ENCODE assay signal across 8 mouse cellular contexts in genomic region chr4:138252231-138252630, GRCm38 (mm10). TPM values are rescaled to one million over a fixed set of nuclear protein-coding genes. Genes with fewer than 3 reads are reported as not detected.
DNase-seq lines count a peak whose midpoint lies in the region; ATAC-seq and TF ChIP-seq lines count a peak whose summit lies in the region.

No protein-coding gene starts in this region.

- H3K79me2 ChIP-seq in heart, adult 2 months (replicated peaks; ENCODE audit: control insufficient read depth, insufficient read depth, low read length), result no peaks in the 10 kb centered on the region

- H3K27me3 ChIP-seq in heart, embryonic 10.5 days (ENCODE audit: insufficient read depth, poor library complexity, severe bottlenecking), result peaks cover 84% of the 10 kb centered on the region
- H3K27me3 ChIP-seq in heart, adult 2 months (ENCODE audit: control insufficient read depth, insufficient read depth, low read length), result no peaks in the 10 kb centered on the region
- H3K27me3 ChIP-seq in thymus, adult 2 months (ENCODE audit: control insufficient read depth, insufficient read depth, low read length), result no peaks in the 10 kb centered on the region; the same call in 1 of the 2 replicates
- H3K27me3 ChIP-seq in liver, embryonic 13.5 days, result peaks cover 64% of the 10 kb centered on the region
- H3K27me3 ChIP-seq in stomach, postnatal 0 days (ENCODE audit: control insufficient read depth, insufficient read depth, low read length), result no peaks in the 10 kb centered on the region; the same call in 1 of the 2 replicates

- no peak for ATAC-seq in liver, embryonic 13.5 days (ENCODE audit: low read depth)
- ATAC-seq in stomach, postnatal 0 days (ENCODE audit: low FRiP score, low TSS enrichment), result no peak

- TF ChIP-seq EP300 in heart, adult 2 months (IDR thresholded peaks at IDR 0.05; ENCODE audit: insufficient read depth, low read depth, low read length), result no peak
- TF ChIP-seq EP300 in stomach, postnatal 0 days (optimal IDR thresholded peaks at IDR 0.05), result no peak

- peak overlapping the region; percentile 88 for H3K4me2 ChIP-seq in liver, embryonic 13.5 days
- H3K4me2 ChIP-seq in stomach, postnatal 0 days (replicated peaks; ENCODE audit: low read depth), result peak overlapping the region; percentile 41; the same call in 1 of the 2 replicates

- no peak for DNase-seq in heart, embryonic 10.5 days (ENCODE audit: low spot score)
- no peak for DNase-seq in heart, adult 2 months
- DNase-seq in thymus, postnatal 0 days (ENCODE audit: low spot score), result peak; percentile 4
- no peak for DNase-seq in thymus, adult 2 months
- no peak for DNase-seq in liver, embryonic 13.5 days
- no peak for DNase-seq in stomach, postnatal 0 days (ENCODE audit: low spot score)
- DNase-seq in spleen, adult 18-20 months, result no peak
- DNase-seq in spleen, adult 12 weeks (ENCODE audit: low spot score), result no peak

- no peaks in the 10 kb centered on the region for H3K9me3 ChIP-seq in heart, embryonic 10.5 days
- no peaks in the 10 kb centered on the region for H3K9me3 ChIP-seq in liver, embryonic 13.5 days (replicated peaks)
- no peaks in the 10 kb centered on the region for H3K9me3 ChIP-seq in stomach, postnatal 0 days (ENCODE audit: control insufficient read depth, low read length)

- intact Hi-C loops in heart, adult 2 months (cut with DNase I), result no loop called here

- no peak for TF ChIP-seq CTCF in heart, adult 2 months (IDR thresholded peaks at IDR 0.05)
- no peak for TF ChIP-seq CTCF in thymus, adult 2 months (IDR thresholded peaks at IDR 0.05; ENCODE audit: borderline replicate concordance, control insufficient read depth, extremely low read depth, insufficient read depth, low read length, poor library complexity)
- TF ChIP-seq CTCF in stomach, postnatal 0 days (IDR thresholded peaks at IDR 0.05; ENCODE audit: low read depth), result no peak

- H3K36me3 ChIP-seq in heart, embryonic 10.5 days, result peaks cover 3% of the 10 kb centered on the region; the same call in 1 of the 2 replicates
- H3K36me3 ChIP-seq in heart, adult 2 months (ENCODE audit: control insufficient read depth, insufficient read depth, low read length), result no peaks in the 10 kb centered on the region
- H3K36me3 ChIP-seq in thymus, adult 2 months (ENCODE audit: control insufficient read depth, insufficient read depth, low read length), result no peaks in the 10 kb centered on the region
- peaks cover 6% of the 10 kb centered on the region for H3K36me3 ChIP-seq in liver, embryonic 13.5 days
- H3K36me3 ChIP-seq in stomach, postnatal 0 days (ENCODE audit: control insufficient read depth, insufficient read depth, low read length), result peaks cover under 1% of the 10 kb centered on the region

- H3K4me3 ChIP-seq in heart, embryonic 10.5 days, result peak overlapping the region; percentile 71
- no peak overlapping the region; the same call in 1 of the 2 replicates for H3K4me3 ChIP-seq in heart, adult 2 months
- no peak overlapping the region for H3K4me3 ChIP-seq in thymus, adult 2 months (ENCODE audit: control insufficient read depth, insufficient read depth, low read length)
- H3K4me3 ChIP-seq in liver, embryonic 13.5 days (replicated peaks), result no peak overlapping the region; the same call in 1 of the 2 replicates
- peak overlapping the region; percentile 14; the same call in 1 of the 2 replicates for H3K4me3 ChIP-seq in stomach, postnatal 0 days (ENCODE audit: low read depth, low read length)

- H3K4me1 ChIP-seq in heart, embryonic 10.5 days, result peaks cover 41% of the 10 kb centered on the region
- H3K4me1 ChIP-seq in heart, adult 2 months (ENCODE audit: control insufficient read depth, insufficient read depth, low read length), result peaks cover 5% of the 10 kb centered on the region; the same call in 1 of the 2 replicates
- peaks cover 47% of the 10 kb centered on the region for H3K4me1 ChIP-seq in thymus, adult 2 months (replicated peaks; ENCODE audit: control insufficient read depth, insufficient read depth, low read length)
- peaks cover 33% of the 10 kb centered on the region for H3K4me1 ChIP-seq in liver, embryonic 13.5 days (replicated peaks)
- H3K4me1 ChIP-seq in stomach, postnatal 0 days (replicated peaks; ENCODE audit: control insufficient read depth, insufficient read depth), result no peaks in the 10 kb centered on the region; the same call in 1 of the 2 replicates

- no peak for TF ChIP-seq POLR2A in heart, adult 2 months (IDR thresholded peaks at IDR 0.05; ENCODE audit: insufficient read depth, low read depth, low read length)
- TF ChIP-seq POLR2A in thymus, adult 2 months (IDR thresholded peaks at IDR 0.05; ENCODE audit: control insufficient read depth, extremely low read depth, insufficient read depth, low read length, poor library complexity), result no peak

- no peak overlapping the region for H3K9ac ChIP-seq in heart, adult 2 months (ENCODE audit: low read depth, low read length)
- no peak overlapping the region for H3K9ac ChIP-seq in liver, embryonic 13.5 days
- H3K9ac ChIP-seq in stomach, postnatal 0 days (ENCODE audit: low read length), result no peak overlapping the region

- WGBS in heart, embryonic 10.5 days, result 19% methylated on average over 5 of the region's 5 CpGs
- WGBS in heart, adult 2 months, result 41% methylated on average over 5 of the region's 5 CpGs
- 14% methylated on average over 5 of the region's 5 CpGs for WGBS in thymus, adult 2 months
- WGBS in liver, embryonic 13.5 days (ENCODE audit: insufficient replicate concordance), result 24% methylated on average over 5 of the region's 5 CpGs
- 33% methylated on average over 5 of the region's 5 CpGs for WGBS in stomach, postnatal 0 days

- H3K27ac ChIP-seq in heart, embryonic 10.5 days, result peak overlapping the region; percentile 6
- H3K27ac ChIP-seq in heart, adult 2 months, result no peak overlapping the region
- H3K27ac ChIP-seq in thymus, adult 2 months (ENCODE audit: control insufficient read depth, insufficient read depth, low read length), result no peak overlapping the region
- no peak overlapping the region for H3K27ac ChIP-seq in liver, embryonic 13.5 days
- no peak overlapping the region for H3K27ac ChIP-seq in stomach, postnatal 0 days (replicated peaks)

RNA-seq across cellular contexts. Expression of gene Kif17, which starts 2.0 kb away (rescaled TPM):
- polyA plus RNA-seq in heart, embryonic 10.5 days (2016; fragmentation: Nextera tagmentation; extraction: Ambion mirVana), result 0.60 and 0.64 TPM in 2 replicates
- total RNA-seq in heart, adult 2 months (2021), result under 1 TPM in 1 of 2 experiments, not detected in 1; 0.18 TPM
- polyA plus RNA-seq in heart, adult 2 months (2012; rRNA removed), result 0.29 and 0.55 TPM in 2 replicates
- polyA plus RNA-seq in thymus, postnatal 0 days (2015; fragmentation: Nextera tagmentation; extraction: Ambion mirVana), result 0.60 and 0.78 TPM in 2 replicates
- polyA plus RNA-seq in thymus, adult 2 months (2012; rRNA removed), result 1.3 and 1.6 TPM in 2 replicates
- 0.23 and 0.32 TPM in 2 replicates for polyA plus RNA-seq in liver, embryonic 13.5 days (2015; fragmentation: Nextera tagmentation; extraction: Ambion mirVana)
- polyA plus RNA-seq in stomach, postnatal 0 days (2015; fragmentation: Nextera tagmentation; extraction: Ambion mirVana), result 0.21 and 0.39 TPM in 2 replicates

RNA-seq across cellular contexts. Expression of gene Sh2d5, which starts 2.0 kb away (rescaled TPM):
- 0.65 and 0.89 TPM in 2 replicates for polyA plus RNA-seq in heart, embryonic 10.5 days (2016; fragmentation: Nextera tagmentation; extraction: Ambion mirVana)
- total RNA-seq in heart, adult 2 months (2021), result not detected
- polyA plus RNA-seq in heart, adult 2 months (2012; rRNA removed), result 0.16 and 0.20 TPM in 2 replicates
- 0.61 and 0.66 TPM in 2 replicates for polyA plus RNA-seq in thymus, postnatal 0 days (2015; fragmentation: Nextera tagmentation; extraction: Ambion mirVana)
- 4.2 and 4.7 TPM in 2 replicates for polyA plus RNA-seq in thymus, adult 2 months (2012; rRNA removed)
- 0.64 and 0.65 TPM in 2 replicates for polyA plus RNA-seq in liver, embryonic 13.5 days (2015; fragmentation: Nextera tagmentation; extraction: Ambion mirVana)
- 0.19 and 0.25 TPM in 2 replicates for polyA plus RNA-seq in stomach, postnatal 0 days (2015; fragmentation: Nextera tagmentation; extraction: Ambion mirVana)

RNA-seq across cellular contexts. Expression of gene Hp1bp3, which starts 36.1 kb away (rescaled TPM):
- polyA plus RNA-seq in heart, embryonic 10.5 days (2016; fragmentation: Nextera tagmentation; extraction: Ambion mirVana), result 90.6 and 104 TPM in 2 replicates
- 10 to 100 TPM; 74.7 to 85.0 TPM for total RNA-seq in heart, adult 2 months (2021)
- polyA plus RNA-seq in heart, adult 2 months (2012; rRNA removed), result 48.0 and 83.9 TPM in 2 replicates
- 155 and 173 TPM in 2 replicates for polyA plus RNA-seq in thymus, postnatal 0 days (2015; fragmentation: Nextera tagmentation; extraction: Ambion mirVana)
- polyA plus RNA-seq in thymus, adult 2 months (2012; rRNA removed), result 146 and 150 TPM in 2 replicates
- 43.5 and 50.9 TPM in 2 replicates for polyA plus RNA-seq in liver, embryonic 13.5 days (2015; fragmentation: Nextera tagmentation; extraction: Ambion mirVana)
- 74.7 and 75.4 TPM in 2 replicates for polyA plus RNA-seq in stomach, postnatal 0 days (2015; fragmentation: Nextera tagmentation; extraction: Ambion mirVana)

RNA-seq across cellular contexts. Expression of gene Ddost, which starts 52.3 kb away (rescaled TPM):
- 340 and 349 TPM in 2 replicates for polyA plus RNA-seq in heart, embryonic 10.5 days (2016; fragmentation: Nextera tagmentation; extraction: Ambion mirVana)
- total RNA-seq in heart, adult 2 months (2021), result 10 to 100 TPM; 63.2 to 68.9 TPM
- polyA plus RNA-seq in heart, adult 2 months (2012; rRNA removed), result 84.4 and 96.9 TPM in 2 replicates
- polyA plus RNA-seq in thymus, postnatal 0 days (2015; fragmentation: Nextera tagmentation; extraction: Ambion mirVana), result 196 and 200 TPM in 2 replicates
- polyA plus RNA-seq in thymus, adult 2 months (2012; rRNA removed), result 173 and 195 TPM in 2 replicates
- polyA plus RNA-seq in liver, embryonic 13.5 days (2015; fragmentation: Nextera tagmentation; extraction: Ambion mirVana), result 173 and 182 TPM in 2 replicates
- polyA plus RNA-seq in stomach, postnatal 0 days (2015; fragmentation: Nextera tagmentation; extraction: Ambion mirVana), result 253 and 258 TPM in 2 replicates

Comparison
In these comparisons a context has a peak if more than half of its experiments do, and no peak if none do; other contexts are left out.
1. H3K4me3 ChIP-seq: peak in heart, embryonic 10.5 days (single experiment) and stomach, postnatal 0 days (single experiment); none in heart, adult 2 months (single experiment), thymus, adult 2 months (single experiment) and liver, embryonic 13.5 days (single experiment).